Mouse (Mus musculus): ENCODE data around the gene Cerkl. TPM values are rescaled to one million over a fixed set of nuclear protein-coding genes. Genes with fewer than 3 reads are reported as not detected.

Gene Cerkl
- polyA plus RNA-seq, 1 experiment, result 2.3 TPM

DNA sequence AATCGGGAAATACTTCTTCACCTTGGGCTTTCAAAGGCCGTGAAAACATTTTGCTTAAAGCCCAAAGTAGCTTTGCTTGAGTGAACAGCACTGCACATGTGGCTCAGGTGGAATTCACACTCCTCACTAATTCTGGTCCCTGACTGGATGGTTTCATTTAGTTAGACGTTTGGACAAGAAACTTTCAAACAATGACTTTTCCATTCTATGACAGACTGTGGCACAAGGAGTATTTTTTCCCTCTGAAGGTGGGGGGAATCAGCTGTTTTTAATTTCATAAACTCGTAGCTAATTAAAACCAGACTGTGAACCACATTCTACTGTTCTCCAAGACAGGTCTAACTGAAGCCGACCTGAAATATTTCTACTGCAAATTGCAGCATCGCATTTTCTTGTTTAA is 28.6 kb downstream of the Cerkl start:
- Histone ChIP-seq H3K4me3 (ENCODE audit: control insufficient read depth, low read depth, low read length) (no peak overlapping the region), H3K27ac (ENCODE audit: control insufficient read depth, insufficient read depth, low read depth, low read length) (no peak overlapping the region), H3K36me3 (ENCODE audit: control insufficient read depth, insufficient read depth, low read length) (no peaks in the 10 kb centered on the region), H3K27me3 (ENCODE audit: control insufficient read depth, insufficient read depth, low read length) (no peaks in the 10 kb centered on the region), H3K4me1 (ENCODE audit: control insufficient read depth, insufficient read depth, low read length) (peaks cover 6% of the 10 kb centered on the region)
- TF ChIP-seq POLR2A (IDR thresholded peaks at IDR 0.05; ENCODE audit: control insufficient read depth, low read depth, low read length), result no peak
- TF ChIP-seq CTCF (IDR thresholded peaks at IDR 0.05; ENCODE audit: control insufficient read depth, insufficient read depth, insufficient replicate concordance, low read depth, low read length), result no peak

DNA sequence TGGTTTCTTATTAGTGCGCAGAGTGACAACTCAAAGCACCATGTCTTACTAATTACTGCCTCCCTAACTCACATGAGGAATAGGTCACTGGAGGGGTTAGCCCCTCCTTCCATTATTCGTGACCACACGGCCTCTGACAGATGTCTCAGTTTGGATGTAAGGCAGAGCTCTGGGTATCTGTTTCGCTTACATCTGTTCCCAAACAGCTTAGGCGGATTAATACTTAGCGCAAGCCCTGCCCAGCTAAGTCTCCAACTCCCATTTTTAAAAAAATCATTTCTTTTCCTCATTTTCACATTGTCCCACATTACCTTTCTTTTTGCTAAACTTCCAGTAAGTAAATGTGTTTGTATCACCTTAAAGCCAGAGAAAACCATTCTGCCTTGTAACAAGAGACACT is 34.9 kb downstream of the Cerkl start:
- TF ChIP-seq POLR2A (IDR thresholded peaks at IDR 0.05; ENCODE audit: control insufficient read depth, low read depth, low read length) (no peak), CTCF (IDR thresholded peaks at IDR 0.05; ENCODE audit: control insufficient read depth, insufficient read depth, insufficient replicate concordance, low read depth, low read length) (no peak)
- H3K27me3 ChIP-seq (ENCODE audit: control insufficient read depth, insufficient read depth, low read length), result no peaks in the 10 kb centered on the region
- no peaks in the 10 kb centered on the region for H3K4me1 ChIP-seq (ENCODE audit: control insufficient read depth, insufficient read depth, low read length)
- H3K4me3 ChIP-seq (ENCODE audit: control insufficient read depth, low read depth, low read length), result no peak overlapping the region
- H3K27ac ChIP-seq (ENCODE audit: control insufficient read depth, insufficient read depth, low read depth, low read length), result no peak overlapping the region
- H3K36me3 ChIP-seq (ENCODE audit: control insufficient read depth, insufficient read depth, low read length), result no peaks in the 10 kb centered on the region

DNA sequence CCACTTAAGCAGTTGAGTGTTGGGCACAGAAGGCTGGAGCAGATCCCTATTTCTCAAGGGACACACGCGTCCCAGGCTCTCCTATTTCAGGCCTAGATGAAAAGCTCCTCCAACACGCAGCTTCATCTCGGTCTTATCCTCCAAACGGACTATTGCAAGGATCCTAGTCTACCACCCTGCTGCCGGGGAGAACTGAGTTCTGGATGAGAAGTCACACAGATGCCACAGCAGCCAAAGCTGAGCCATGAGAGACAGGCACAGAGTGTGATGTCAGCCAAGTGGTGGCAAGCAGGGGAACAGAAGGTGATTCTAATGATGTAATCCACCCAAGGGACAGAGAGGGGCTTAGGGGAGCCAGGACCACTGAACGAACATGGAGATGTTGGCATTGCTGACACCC is 42.1 kb downstream of the Cerkl start:
- H3K27me3 ChIP-seq (ENCODE audit: control insufficient read depth, insufficient read depth, low read length), result no peaks in the 10 kb centered on the region
- H3K27ac ChIP-seq (ENCODE audit: control insufficient read depth, insufficient read depth, low read depth, low read length), result no peak overlapping the region
- H3K36me3 ChIP-seq (ENCODE audit: control insufficient read depth, insufficient read depth, low read length), result no peaks in the 10 kb centered on the region
- TF ChIP-seq CTCF (IDR thresholded peaks at IDR 0.05; ENCODE audit: control insufficient read depth, insufficient read depth, insufficient replicate concordance, low read depth, low read length) (no peak), POLR2A (IDR thresholded peaks at IDR 0.05; ENCODE audit: control insufficient read depth, low read depth, low read length) (no peak)
- no peak overlapping the region for H3K4me3 ChIP-seq (ENCODE audit: control insufficient read depth, low read depth, low read length)
- H3K4me1 ChIP-seq (ENCODE audit: control insufficient read depth, insufficient read depth, low read length), result no peaks in the 10 kb centered on the region

DNA sequence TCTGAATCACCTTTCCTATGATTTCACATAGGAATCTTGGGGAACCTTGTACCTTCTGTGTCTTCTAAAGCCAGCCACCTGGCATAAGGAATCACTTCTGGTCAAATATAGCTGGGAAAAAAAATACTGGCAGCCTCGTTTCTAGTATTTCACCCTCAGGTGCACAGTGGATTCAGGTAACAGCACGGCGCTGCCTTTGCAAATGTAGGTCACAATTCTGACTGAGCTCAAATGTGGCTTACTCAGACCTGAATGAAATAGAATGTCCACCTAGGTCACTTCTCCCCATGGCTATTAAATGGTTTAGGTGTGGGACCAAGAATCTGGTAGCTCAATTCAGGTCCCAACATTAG is 45.7 kb downstream of the Cerkl start:
- H3K4me3 ChIP-seq (ENCODE audit: control insufficient read depth, low read depth, low read length), result no peak overlapping the region
- H3K27ac ChIP-seq (ENCODE audit: control insufficient read depth, insufficient read depth, low read depth, low read length), result no peak overlapping the region
- TF ChIP-seq CTCF (IDR thresholded peaks at IDR 0.05; ENCODE audit: control insufficient read depth, insufficient read depth, insufficient replicate concordance, low read depth, low read length), result no peak
- TF ChIP-seq POLR2A (IDR thresholded peaks at IDR 0.05; ENCODE audit: control insufficient read depth, low read depth, low read length), result no peak
- no peaks in the 10 kb centered on the region for H3K27me3 ChIP-seq (ENCODE audit: control insufficient read depth, insufficient read depth, low read length)
- no peaks in the 10 kb centered on the region for H3K36me3 ChIP-seq (ENCODE audit: control insufficient read depth, insufficient read depth, low read length)
- H3K4me1 ChIP-seq (ENCODE audit: control insufficient read depth, insufficient read depth, low read length), result no peaks in the 10 kb centered on the region

DNA sequence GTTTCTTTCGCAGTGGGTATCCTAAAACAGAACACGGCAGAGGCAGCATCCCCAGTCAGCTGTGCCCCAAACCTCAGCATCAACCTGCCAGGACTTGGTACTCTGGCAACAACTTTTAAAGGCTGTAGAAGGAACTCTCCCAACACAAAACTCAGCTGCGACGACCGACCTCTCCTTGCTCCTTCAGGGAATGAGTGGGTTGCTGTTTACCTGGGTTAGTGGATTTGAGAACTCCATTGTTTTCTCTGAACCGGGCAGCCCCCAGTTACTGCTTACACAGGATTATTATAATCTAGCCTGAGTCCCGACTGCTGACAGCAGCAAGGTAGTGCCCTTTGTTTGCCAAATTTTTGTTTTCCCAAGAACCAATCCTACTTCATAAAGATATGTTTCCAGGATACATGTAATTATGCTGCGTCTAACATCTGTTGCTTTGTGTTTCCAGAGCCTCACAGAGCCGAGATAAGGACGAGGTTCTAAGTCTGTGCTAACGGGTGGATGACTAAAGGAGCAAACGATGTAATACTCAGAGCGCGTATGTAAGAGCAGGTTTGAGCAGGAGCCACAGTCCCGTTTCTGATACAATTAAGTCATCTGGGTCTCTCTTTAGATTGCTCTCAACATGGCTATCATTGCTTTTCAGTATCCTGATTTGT is 46.2 kb downstream of the Cerkl start:
- Histone ChIP-seq H3K4me1 (ENCODE audit: control insufficient read depth, insufficient read depth, low read length) (no peaks in the 10 kb centered on the region), H3K36me3 (ENCODE audit: control insufficient read depth, insufficient read depth, low read length) (no peaks in the 10 kb centered on the region), H3K27ac (ENCODE audit: control insufficient read depth, insufficient read depth, low read depth, low read length) (no peak overlapping the region), H3K4me3 (ENCODE audit: control insufficient read depth, low read depth, low read length) (no peak overlapping the region), H3K27me3 (ENCODE audit: control insufficient read depth, insufficient read depth, low read length) (no peaks in the 10 kb centered on the region)
- TF ChIP-seq POLR2A (IDR thresholded peaks at IDR 0.05; ENCODE audit: control insufficient read depth, low read depth, low read length), result no peak
- no peak for TF ChIP-seq CTCF (IDR thresholded peaks at IDR 0.05; ENCODE audit: control insufficient read depth, insufficient read depth, insufficient replicate concordance, low read depth, low read length)

DNA sequence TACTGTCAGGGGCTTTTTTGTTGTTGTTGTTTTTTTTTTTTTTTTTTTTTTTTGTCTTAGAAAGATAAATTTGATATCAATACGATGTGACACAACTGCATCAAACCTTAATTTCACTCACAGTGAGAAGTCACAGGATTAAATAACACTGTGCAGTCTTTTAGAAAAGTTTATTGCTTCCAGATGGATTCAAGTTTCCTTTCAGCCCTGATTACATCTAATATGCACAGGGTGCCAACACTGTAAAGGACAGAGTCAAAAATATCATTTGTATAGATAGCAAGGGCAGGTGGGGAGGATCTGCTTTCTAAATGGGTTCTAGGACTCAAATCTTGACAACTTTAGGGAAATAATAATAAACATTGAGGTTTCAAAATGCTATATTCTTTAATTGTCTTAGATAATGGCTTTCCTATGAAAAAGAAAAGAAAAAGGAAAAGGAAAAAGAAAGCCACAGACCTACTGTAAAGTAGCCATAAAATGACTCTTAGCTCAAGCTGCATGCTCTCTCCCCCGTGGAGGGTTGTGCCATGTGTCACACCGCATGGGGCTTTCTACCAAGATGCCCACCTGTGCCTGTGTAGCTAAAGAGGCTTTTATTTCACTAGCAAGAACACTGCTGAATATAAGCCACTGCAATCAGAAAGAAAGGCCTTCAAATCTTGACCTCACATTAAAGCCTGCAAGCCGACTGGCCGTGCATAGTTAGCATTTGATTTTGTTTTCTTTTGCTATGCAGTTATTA is 50.8 kb downstream of the Cerkl start:
- Histone ChIP-seq H3K36me3 (ENCODE audit: control insufficient read depth, insufficient read depth, low read length) (no peaks in the 10 kb centered on the region), H3K4me1 (ENCODE audit: control insufficient read depth, insufficient read depth, low read length) (no peaks in the 10 kb centered on the region), H3K27me3 (ENCODE audit: control insufficient read depth, insufficient read depth, low read length) (no peaks in the 10 kb centered on the region), H3K27ac (ENCODE audit: control insufficient read depth, insufficient read depth, low read depth, low read length) (no peak overlapping the region), H3K4me3 (ENCODE audit: control insufficient read depth, low read depth, low read length) (no peak overlapping the region)
- no peak for TF ChIP-seq CTCF (IDR thresholded peaks at IDR 0.05; ENCODE audit: control insufficient read depth, insufficient read depth, insufficient replicate concordance, low read depth, low read length)
- TF ChIP-seq POLR2A (IDR thresholded peaks at IDR 0.05; ENCODE audit: control insufficient read depth, low read depth, low read length), result no peak

DNA sequence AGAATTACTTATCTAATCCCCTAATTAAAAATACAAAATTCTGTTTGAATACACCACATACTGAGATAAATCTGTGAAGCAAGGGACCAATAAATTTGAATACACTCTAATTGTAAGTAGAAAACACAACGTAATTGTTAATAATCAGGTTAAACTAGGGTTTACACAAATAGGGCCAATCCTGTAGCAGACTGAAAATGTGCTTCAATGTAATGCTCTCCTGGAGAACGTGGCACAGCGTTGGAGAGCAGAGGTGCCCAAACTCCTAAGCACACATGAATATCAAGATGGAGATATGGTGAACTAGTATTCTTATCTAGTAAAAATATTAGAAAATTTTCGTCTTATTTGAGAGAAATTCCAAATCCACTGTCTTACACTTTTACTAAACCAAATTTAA is 56.5 kb downstream of the Cerkl start:
- H3K4me1 ChIP-seq (ENCODE audit: control insufficient read depth, insufficient read depth, low read length), result no peaks in the 10 kb centered on the region
- TF ChIP-seq POLR2A (IDR thresholded peaks at IDR 0.05; ENCODE audit: control insufficient read depth, low read depth, low read length), result no peak
- no peak for TF ChIP-seq CTCF (IDR thresholded peaks at IDR 0.05; ENCODE audit: control insufficient read depth, insufficient read depth, insufficient replicate concordance, low read depth, low read length)
- no peak overlapping the region for H3K4me3 ChIP-seq (ENCODE audit: control insufficient read depth, low read depth, low read length)
- no peaks in the 10 kb centered on the region for H3K27me3 ChIP-seq (ENCODE audit: control insufficient read depth, insufficient read depth, low read length)
- H3K27ac ChIP-seq (ENCODE audit: control insufficient read depth, insufficient read depth, low read depth, low read length), result no peak overlapping the region
- no peaks in the 10 kb centered on the region for H3K36me3 ChIP-seq (ENCODE audit: control insufficient read depth, insufficient read depth, low read length)
